Mouse (Mus musculus) lung, embryonic 15.5 days (tissue): Measurements from ENCODE around the gene Txndc5. TPM values are rescaled to one million over a fixed set of nuclear protein-coding genes. Genes with fewer than 3 reads are reported as not detected.

ENCODE experiments used
- polyA plus RNA-seq: library from polyadenylated mRNA; unstranded; fragments of >200 nt; fragmentation: Nextera tagmentation; extraction: Ambion mirVana; gene quantifications from 2 replicates; pipeline ENCODE4 v1.2.1, GENCODE M21; 2015

The Txndc5 gene
- polyA plus RNA-seq, 1 experiment from 2014 or later: 263 TPM

Other genes with a start within 250 kb of the Txndc5 start
- 1.1 and 1.2 TPM in 2 replicates for gene Bmp6, start 183.7 kb downstream of the Txndc5 start, polyA plus RNA-seq
- gene Bloc1s5, start 106.3 kb upstream of the Txndc5 start, polyA plus RNA-seq: 16.9 and 21.6 TPM in 2 replicates
- 40.1 and 42.6 TPM in 2 replicates for gene Eef1e1, start 130.2 kb upstream of the Txndc5 start, polyA plus RNA-seq